Mouse (Mus musculus): ENCODE measurements around the gene Olfr1132.
"Not testable (repeated sequence)": the region's sequence is repeated elsewhere in the genome, so short reads cannot be mapped to it uniquely, and the experiment has no call there.

Gene Olfr1132

GRCm38 (mm10) chr2:87637435-87637834 is at the start of gene Olfr1132:
Gene Olfr1132, minus strand, starts transcription at chr2:87637535.
- no peak for DNase-seq (ENCODE audit: low spot score)

- DNase-seq (ENCODE audit: low spot score) = no peak
These were observed 36.2 kb upstream of the Olfr1132 start, which contains the start of gene Olfr1135 for GRCm38 (mm10) chr2:87673564-87673963. Gene Olfr1135, minus strand, starts transcription at chr2:87673664.

- DNase-seq (ENCODE audit: low spot score) = no peak
These were observed 21.0 kb upstream of the Olfr1132 start, which contains the start of gene Olfr1134 for GRCm38 (mm10) chr2:87658360-87658759. Gene Olfr1134, minus strand, starts transcription at chr2:87658460.

- DNase-seq (ENCODE audit: low spot score) = no peak
These were observed 9.9 kb upstream of the Olfr1132 start, which contains the start of gene Olfr1133 for GRCm38 (mm10) chr2:87647274-87647673. Gene Olfr1133, minus strand, starts transcription at chr2:87647374.

GRCm38 (mm10) chr2:87642441-87642840 is 5.1 kb upstream of the Olfr1132 start:
- no peak for DNase-seq (ENCODE audit: low spot score)

- no peak for DNase-seq (ENCODE audit: low spot score)
These were observed 10.5 kb downstream of the Olfr1132 start, which contains the start of gene Olfr1131 for GRCm38 (mm10) chr2:87626804-87627203. Gene Olfr1131, plus strand, starts transcription at chr2:87627104.

GRCm38 (mm10) chr2:87605912-87606311 is 31.4 kb downstream of the Olfr1132 start, which contains the start of gene Olfr1130:
Gene Olfr1130, plus strand, starts transcription at chr2:87606212.
- not testable (repeated sequence) for DNase-seq (ENCODE audit: low spot score)

All from urinary bladder, postnatal 10 days (tissue).